Comparison of ENCODE assay signal across 8 mouse cellular contexts in the genomic region with DNA sequence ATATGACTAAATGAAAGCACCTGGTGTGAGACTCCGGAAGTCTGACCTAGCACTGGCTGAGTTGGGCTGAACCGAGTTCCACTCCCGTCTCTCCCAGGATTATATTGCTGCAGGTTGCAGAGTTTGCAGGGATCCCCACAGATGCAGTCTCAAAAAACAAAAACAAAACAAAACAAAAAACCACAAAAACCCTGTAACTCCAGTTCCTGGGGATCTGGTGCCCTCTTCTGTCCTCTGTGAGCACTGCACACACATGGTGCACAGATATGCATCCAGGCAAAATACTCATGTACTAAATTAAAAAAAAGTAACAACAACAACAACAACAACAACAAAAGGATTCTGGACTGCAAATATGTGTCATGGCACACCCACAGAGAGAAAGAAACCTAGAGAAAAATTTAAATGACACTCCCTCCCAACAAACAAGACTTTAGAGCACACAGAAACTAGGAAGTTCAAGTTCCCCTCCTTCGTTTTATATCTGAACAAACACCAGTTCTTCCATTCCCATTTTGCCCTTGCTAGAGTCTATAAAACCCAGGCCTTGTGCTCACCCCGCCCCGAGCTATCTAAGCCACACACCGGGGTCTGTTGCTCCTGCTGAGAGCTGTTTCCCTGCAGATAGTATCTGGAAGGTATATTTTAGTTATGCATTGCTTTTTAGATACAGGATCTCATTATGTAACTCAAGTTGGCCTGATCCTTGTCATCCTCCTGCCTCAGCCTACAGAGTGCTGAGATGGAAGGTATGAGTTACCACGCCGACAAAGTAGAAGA. TPM values are rescaled to one million over a fixed set of nuclear protein-coding genes. Genes with fewer than 3 reads are reported as not detected.
DNase-seq lines count a peak whose midpoint lies in the region; ATAC-seq and TF ChIP-seq lines count a peak whose summit lies in the region.

No protein-coding gene starts in this region.

- TF ChIP-seq EP300 in ES-Bruce4 (IDR thresholded peaks at IDR 0.05; ENCODE audit: insufficient read depth, low read depth, low read length), result no peak

- no peak overlapping the region for H3K4me3 ChIP-seq in left cerebral cortex, adult 2 months
- H3K4me3 ChIP-seq in ES-Bruce4 (ENCODE audit: low read depth, low read length), result no peak overlapping the region

- peaks cover 68% of the 10 kb centered on the region for H3K36me3 ChIP-seq in ES-Bruce4 (ENCODE audit: control insufficient read depth, insufficient read depth, low read length, poor library complexity, severe bottlenecking)

- intact Hi-C loops in left cerebral cortex, adult 2 months (cut with DNase I), result no loop called here
- intact Hi-C loops in left cerebral cortex, postnatal 14 days (cut with DNase I), result no loop called here

- no peaks in the 10 kb centered on the region for H3K4me1 ChIP-seq in ES-Bruce4 (ENCODE audit: control insufficient read depth, insufficient read depth, low read length)

- no peak overlapping the region for H3K9ac ChIP-seq in ES-Bruce4 (ENCODE audit: low read depth, poor library complexity, severe bottlenecking)

- DNase-seq in left cerebral cortex, adult 2 months (ENCODE audit: extremely low spot score in 1 of 2, low spot score in 2 of 2), result peak in 1 of 2 experiments; percentile 8
- no peak for DNase-seq in left cerebral cortex, adult 8-10 months (ENCODE audit: low spot score in 2 of 2)
- DNase-seq in brain, embryonic 14.5 days (ENCODE audit: low read depth), result no peak
- DNase-seq in Muller cell, postnatal 12 days (ENCODE audit: inconsistent ontology term), result no peak
- no peak for DNase-seq in left cerebral cortex, postnatal 14 days (ENCODE audit: low spot score in 2 of 2)
- DNase-seq in embryo, embryonic 9.5 days (ENCODE audit: extremely low spot score), result no peak

- no peaks in the 10 kb centered on the region for H3K27me3 ChIP-seq in ES-Bruce4 (ENCODE audit: control insufficient read depth, insufficient read depth, low read length, poor library complexity, severe bottlenecking)

- peak; percentile 30 for TF ChIP-seq CTCF in left cerebral cortex, adult 2 months (IDR thresholded peaks at IDR 0.05)
- TF ChIP-seq CTCF in ES-Bruce4 (IDR thresholded peaks at IDR 0.05; ENCODE audit: low read depth, low read length), result peak; percentile 28
- peak; percentile 46; the same call in 1 of the 2 replicates for TF ChIP-seq CTCF in brain, embryonic 14.5 days (IDR thresholded peaks at IDR 0.05; ENCODE audit: borderline replicate concordance, extremely low read depth, insufficient read depth, insufficient read length)

- peak; percentile 65 for ATAC-seq in neutrophil, adult 5-6 weeks (ENCODE audit: extremely low read depth, insufficient number of reproducible peaks, low FRiP score, poor library complexity, severe bottlenecking)

- H3K27ac ChIP-seq in left cerebral cortex, adult 2 months, result no peak overlapping the region
- H3K27ac ChIP-seq in ES-Bruce4 (ENCODE audit: insufficient read depth, low read length), result no peak overlapping the region

- no peak for TF ChIP-seq POLR2A in ES-Bruce4 (IDR thresholded peaks at IDR 0.05; ENCODE audit: insufficient read depth, low read length)
- TF ChIP-seq POLR2A in brain, embryonic 14.5 days (IDR thresholded peaks at IDR 0.05; ENCODE audit: borderline replicate concordance, extremely low read depth, insufficient read depth, insufficient read length, poor library complexity, severe bottlenecking), result no peak

- H3K9me3 ChIP-seq in ES-Bruce4 (replicated peaks; ENCODE audit: control insufficient read depth, insufficient read depth, low read length, poor library complexity, severe bottlenecking), result peaks cover 9% of the 10 kb centered on the region; the same call in 1 of the 2 replicates

RNA-seq across cellular contexts. Expression of gene Polg2, which starts 9.0 kb away (rescaled TPM):
- 1 to 10 TPM; 3.2 to 4.2 TPM for total RNA-seq in left cerebral cortex, adult 2 months (2021)
- total RNA-seq in left cerebral cortex, adult 8-10 months (2022), result 1 to 10 TPM; 2.8 to 4.6 (median 4.0) TPM
- 11.9 and 12.3 TPM in 2 replicates for polyA plus RNA-seq in ES-Bruce4 (2011; ENCODE audit: insufficient read depth, insufficient read length, low read depth, missing spikeins)
- 9.0 and 10.3 TPM in 2 replicates for polyA plus RNA-seq in brain, embryonic 14.5 days (2012; rRNA removed)
- total RNA-seq in neutrophil, adult 5-6 weeks (2017), result 83.1 and 88.6 TPM in 2 replicates
- total RNA-seq in left cerebral cortex, postnatal 14 days (2021), result 1 to 10 TPM; 3.6 to 4.3 TPM

RNA-seq across cellular contexts. Expression of gene Ddx5, which starts 18.6 kb away (rescaled TPM):
- 100 to 1,000 TPM; 652 to 679 TPM for total RNA-seq in left cerebral cortex, adult 2 months (2021)
- 100 to 1,000 TPM; 617 to 703 (median 641) TPM for total RNA-seq in left cerebral cortex, adult 8-10 months (2022)
- 910 and 946 TPM in 2 replicates for polyA plus RNA-seq in ES-Bruce4 (2011; ENCODE audit: insufficient read depth, insufficient read length, low read depth, missing spikeins)
- polyA plus RNA-seq in brain, embryonic 14.5 days (2012; rRNA removed), result 597 and 653 TPM in 2 replicates
- 3,680 and 4,160 TPM in 2 replicates for total RNA-seq in neutrophil, adult 5-6 weeks (2017)
- total RNA-seq in left cerebral cortex, postnatal 14 days (2021), result 100 to 1,000 TPM; 574 to 616 TPM

RNA-seq across cellular contexts. Expression of gene Cep95, which starts 18.7 kb away (rescaled TPM):
- total RNA-seq in left cerebral cortex, adult 2 months (2021), result 10 to 100 TPM; 12.6 to 15.1 TPM
- 10 to 100 TPM in 3 of 4 experiments, 1 to 10 TPM in 1; 9.8 to 11.4 (median 10.5) TPM for total RNA-seq in left cerebral cortex, adult 8-10 months (2022)
- 29.5 and 30.6 TPM in 2 replicates for polyA plus RNA-seq in ES-Bruce4 (2011; ENCODE audit: insufficient read depth, insufficient read length, low read depth, missing spikeins)
- 20.3 and 22.3 TPM in 2 replicates for polyA plus RNA-seq in brain, embryonic 14.5 days (2012; rRNA removed)
- 73.4 and 82.5 TPM in 2 replicates for total RNA-seq in neutrophil, adult 5-6 weeks (2017)
- total RNA-seq in left cerebral cortex, postnatal 14 days (2021), result 10 to 100 TPM in 1 of 2 experiments, 1 to 10 TPM in 1; 8.3 to 12.0 TPM

RNA-seq across cellular contexts. Expression of gene Milr1, which starts 19.4 kb away (rescaled TPM):
- under 1 TPM in 1 of 2 experiments, not detected in 1; 0.44 TPM for total RNA-seq in left cerebral cortex, adult 2 months (2021)
- total RNA-seq in left cerebral cortex, adult 8-10 months (2022), result 1 to 10 TPM in 2 of 4 experiments, under 1 TPM in 1, not detected in 1; 0.26 to 2.7 (median 2.4) TPM
- polyA plus RNA-seq in ES-Bruce4 (2011; ENCODE audit: insufficient read depth, insufficient read length, low read depth, missing spikeins), result 0.40 and 1.2 TPM in 2 replicates
- polyA plus RNA-seq in brain, embryonic 14.5 days (2012; rRNA removed), result 0.36 and 0.38 TPM in 2 replicates
- 63.2 and 73.4 TPM in 2 replicates for total RNA-seq in neutrophil, adult 5-6 weeks (2017)
- under 1 TPM in 1 of 2 experiments, not detected in 1; 0.21 TPM for total RNA-seq in left cerebral cortex, postnatal 14 days (2021)

RNA-seq across cellular contexts. Expression of gene Pecam1, which starts 20.0 kb away (rescaled TPM):
- total RNA-seq in left cerebral cortex, adult 2 months (2021), result 10 to 100 TPM; 17.3 to 22.0 TPM
- 10 to 100 TPM; 17.3 to 20.2 (median 17.7) TPM for total RNA-seq in left cerebral cortex, adult 8-10 months (2022)
- polyA plus RNA-seq in ES-Bruce4 (2011; ENCODE audit: insufficient read depth, insufficient read length, low read depth, missing spikeins), result 21.6 and 24.3 TPM in 2 replicates
- 15.7 and 24.8 TPM in 2 replicates for polyA plus RNA-seq in brain, embryonic 14.5 days (2012; rRNA removed)
- 144 and 151 TPM in 2 replicates for total RNA-seq in neutrophil, adult 5-6 weeks (2017)
- total RNA-seq in left cerebral cortex, postnatal 14 days (2021), result 10 to 100 TPM; 19.2 to 21.7 TPM

Comparison
In these comparisons a context has a peak if more than half of its experiments do, and no peak if none do; other contexts are left out.
1. RNA of gene Polg2, which starts 9.0 kb away (total RNA-seq): 83.1 to 88.6 TPM in neutrophil, adult 5-6 weeks; 3.6 to 4.3 TPM in left cerebral cortex, postnatal 14 days, 3.2 to 4.2 TPM in left cerebral cortex, adult 2 months and 2.8 to 4.6 TPM in left cerebral cortex, adult 8-10 months; every median in the first group is over 10 times any median in the second.
2. Peak in every context shown above with its lines, with median percentiles within 50 percentile points of each other: CTCF ChIP-seq.